Mouse (Mus musculus) kidney, embryonic 14.5 days (tissue): ENCODE results near the gene Wtap. TPM values are rescaled to one million over a fixed set of nuclear protein-coding genes. Genes with fewer than 3 reads are reported as not detected.
A peak's percentile ranks its signal among the peaks of the same experiment; 100 is the strongest.
"Not testable (repeated sequence)": the region's sequence is repeated elsewhere in the genome, so short reads cannot be mapped to it uniquely, and the experiment has no call there.

Experiments
- ATAC-seq: fragments of 200-750 bp; cut with Nextera tagmentation; 2 replicates; pipeline ENCODE4 v1.8.0; 2017; ENCODE audit warnings: moderate number of reproducible peaks, mild to moderate bottlenecking, moderate TSS enrichment, moderate library complexity; ENCODE audit not compliant: low FRiP score, low TSS enrichment
- H3K27ac ChIP-seq: fragments of 300-500 bp; sonication (generic); 2 replicates; pipeline ENCODE4 v1.5.1; 2014; ENCODE audit warnings: low read depth, mild to moderate bottlenecking, low read length, moderate library complexity, mixed read lengths
- H3K27me3 ChIP-seq: fragments of 300-500 bp; sonication (generic); 2 replicates; pipeline ENCODE4 v1.6.1; 2014; ENCODE audit warnings: mild to moderate bottlenecking, low read length; ENCODE audit not compliant: control insufficient read depth, insufficient read depth
- H3K36me3 ChIP-seq: fragments of 300-500 bp; sonication (generic); 2 replicates; pipeline ENCODE4 v1.6.1; 2014; ENCODE audit warnings: low read length, mixed read lengths; ENCODE audit not compliant: control insufficient read depth, insufficient read depth
- H3K4me1 ChIP-seq: fragments of 300-500 bp; sonication (generic); 2 replicates; pipeline ENCODE4 v1.6.1; 2014; ENCODE audit warnings: low read length, mixed read lengths; ENCODE audit not compliant: control insufficient read depth, insufficient read depth
- H3K4me2 ChIP-seq: fragments of 300-500 bp; sonication (generic); replicated peaks from 2 replicates; pipeline ENCODE4 v1.6.1; 2014; ENCODE audit warnings: low read depth, mild to moderate bottlenecking, low read length
- H3K4me3 ChIP-seq: fragments of 300-500 bp; sonication (generic); 2 replicates; pipeline ENCODE4 v1.5.1; 2014; ENCODE audit warnings: mild to moderate bottlenecking, low read length
- H3K9ac ChIP-seq: fragments of 300-500 bp; sonication (generic); 2 replicates; pipeline ENCODE4 v1.6.1; 2014; ENCODE audit warnings: low read depth, mild to moderate bottlenecking, low read length, moderate library complexity
- H3K9me3 ChIP-seq: fragments of 300-500 bp; sonication (generic); 2 replicates; pipeline ENCODE4 v1.6.1; 2016; ENCODE audit warnings: low read length; ENCODE audit not compliant: control insufficient read depth
- WGBS: fragments of 180-500 bp; shearing (Covaris S2); extraction: QIAGEN DNeasy Blood & Tissue Kit; methylation state at CpG from one replicate; pipeline ENCODE4 v1.1.7; 2014; 5-methylcytosine and 5-hydroxymethylcytosine counted together
- polyA plus RNA-seq: library from polyadenylated mRNA; unstranded; fragments of >200 nt; fragmentation: Nextera tagmentation; extraction: Ambion mirVana; gene quantifications from 2 replicates; pipeline ENCODE4 v1.2.1, GENCODE M21; 2014

Gene Wtap
- polyA plus RNA-seq, 1 experiment from 2014 or later: 146 TPM

- ATAC-seq, H3K9me3 ChIP-seq, H3K4me2 ChIP-seq, H3K9ac ChIP-seq, H3K27ac ChIP-seq, H3K36me3 ChIP-seq, H3K4me3 ChIP-seq, H3K4me1 ChIP-seq, H3K27me3 ChIP-seq: not testable (repeated sequence)
- 90% methylated on average over 5 of the region's 5 CpGs for WGBS
Measured at GRCm38 (mm10) chr17:13002243-13002642, 8.3 kb upstream of the Wtap start.

GRCm38 (mm10) chr17:12999069-12999468, 5.1 kb upstream of the Wtap start:
- H3K9me3 ChIP-seq: no peaks in the 10 kb centered on the region
- H3K4me2 ChIP-seq: no peak overlapping the region
- no peaks in the 10 kb centered on the region for H3K27me3 ChIP-seq
- H3K36me3 ChIP-seq: no peaks in the 10 kb centered on the region
- H3K27ac ChIP-seq: no peak overlapping the region
- H3K4me1 ChIP-seq: no peaks in the 10 kb centered on the region
- H3K4me3 ChIP-seq: no peak overlapping the region
- no peak for ATAC-seq
- no peak overlapping the region for H3K9ac ChIP-seq
- WGBS: 77% methylated on average over 6 of the region's 6 CpGs

GRCm38 (mm10) chr17:12997890-12998289, 3.9 kb upstream of the Wtap start:
- Histone ChIP-seq H3K36me3 (no peaks in the 10 kb centered on the region), H3K9ac (no peak overlapping the region), H3K27me3 (no peaks in the 10 kb centered on the region), H3K27ac (no peak overlapping the region), H3K4me1 (peaks cover 5% of the 10 kb centered on the region; the same call in 1 of the 2 replicates), H3K4me3 (no peak overlapping the region), H3K9me3 (no peaks in the 10 kb centered on the region), H3K4me2 (no peak overlapping the region)
- WGBS: 92% methylated on average over 5 of the region's 5 CpGs
- no peak for ATAC-seq

- no peak overlapping the region for H3K27ac ChIP-seq
- H3K9me3 ChIP-seq: no peaks in the 10 kb centered on the region
- no peak overlapping the region for H3K9ac ChIP-seq
- no peak overlapping the region for H3K4me2 ChIP-seq
- H3K27me3 ChIP-seq: no peaks in the 10 kb centered on the region
- H3K36me3 ChIP-seq: no peaks in the 10 kb centered on the region
- peaks cover 5% of the 10 kb centered on the region; the same call in 1 of the 2 replicates for H3K4me1 ChIP-seq
- no peak overlapping the region for H3K4me3 ChIP-seq
- 26% methylated on average over 3 of the region's 3 CpGs for WGBS
- no peak for ATAC-seq
Measured at GRCm38 (mm10) chr17:12996345-12996744, 2.4 kb upstream of the Wtap start.

- H3K9me3 ChIP-seq: no peaks in the 10 kb centered on the region
- H3K36me3 ChIP-seq: peaks cover 3% of the 10 kb centered on the region; the same call in 1 of the 2 replicates
- H3K4me1 ChIP-seq: peaks cover 15% of the 10 kb centered on the region
- peak overlapping the region; percentile 100 for H3K9ac ChIP-seq
- H3K27ac ChIP-seq: peak overlapping the region; percentile 100
- peak overlapping the region; percentile 62 for H3K4me2 ChIP-seq
- peak; percentile 90 for ATAC-seq
- H3K4me3 ChIP-seq: peak overlapping the region; percentile 99
- H3K27me3 ChIP-seq: no peaks in the 10 kb centered on the region
- whole genome bisulfite sequencing: under 1% methylated on average over 47 of the region's 51 CpGs
Measured at GRCm38 (mm10) chr17:12992470-12992991, 1.4 kb downstream of the Wtap start.

- no peaks in the 10 kb centered on the region for H3K27me3 ChIP-seq
- no peaks in the 10 kb centered on the region for H3K9me3 ChIP-seq
- H3K4me2 ChIP-seq: peak overlapping the region; percentile 72
- H3K4me3 ChIP-seq: peak overlapping the region; percentile 99
- peaks cover 15% of the 10 kb centered on the region for H3K4me1 ChIP-seq
- WGBS: 1% methylated on average over 56 of the region's 84 CpGs
- peak overlapping the region; percentile 100 for H3K9ac ChIP-seq
- peaks cover 3% of the 10 kb centered on the region; the same call in 1 of the 2 replicates for H3K36me3 ChIP-seq
- peak; percentile 96 for ATAC-seq
- H3K27ac ChIP-seq: peak overlapping the region; percentile 100
Measured at GRCm38 (mm10) chr17:12991635-12992358, 2.2 kb downstream of the Wtap start.

- Histone ChIP-seq H3K9ac (peak overlapping the region; percentile 100), H3K9me3 (no peaks in the 10 kb centered on the region), H3K27ac (peak overlapping the region; percentile 100), H3K4me3 (peak overlapping the region; percentile 99), H3K4me1 (peaks cover 15% of the 10 kb centered on the region), H3K27me3 (no peaks in the 10 kb centered on the region), H3K4me2 (peak overlapping the region; percentile 72), H3K36me3 (peaks cover 3% of the 10 kb centered on the region; the same call in 1 of the 2 replicates)
- 1% methylated on average over 12 of the region's 12 CpGs for WGBS
- no peak for ATAC-seq
Measured at GRCm38 (mm10) chr17:12991194-12991634, 2.8 kb downstream of the Wtap start.

- 52% methylated on average over 8 of the region's 8 CpGs for WGBS
- no peak for ATAC-seq
Measured at GRCm38 (mm10) chr17:12990567-12991145, 3.3 kb downstream of the Wtap start.

GRCm38 (mm10) chr17:12988096-12988495, 5.9 kb downstream of the Wtap start:
- not testable (repeated sequence) for ATAC-seq, H3K27ac ChIP-seq, H3K4me2 ChIP-seq, H3K9me3 ChIP-seq, H3K27me3 ChIP-seq, H3K4me3 ChIP-seq, H3K9ac ChIP-seq
- Histone ChIP-seq H3K36me3 (peaks cover 28% of the 10 kb centered on the region), H3K4me1 (peaks cover 11% of the 10 kb centered on the region)
- 97% methylated on average over 8 of the region's 8 CpGs for WGBS

More at GRCm38 (mm10) chr17:12990567-12991145, 3.3 kb downstream of the Wtap start:
- H3K4me2 ChIP-seq: peak overlapping the region; percentile 72
- peak overlapping the region; percentile 100 for H3K9ac ChIP-seq
- no peak overlapping the region for H3K27ac ChIP-seq
- H3K4me3 ChIP-seq: peak overlapping the region; percentile 99
- H3K36me3 ChIP-seq: peaks cover 5% of the 10 kb centered on the region; the same call in 1 of the 2 replicates
- H3K27me3 ChIP-seq: no peaks in the 10 kb centered on the region
- peaks cover 15% of the 10 kb centered on the region for H3K4me1 ChIP-seq
- H3K9me3 ChIP-seq: no peaks in the 10 kb centered on the region
